Mouse (Mus musculus): ENCODE measurements at regions not wholly inside any gene's neighbourhood (a gene's known extent, or its start where the extent isn't known, plus 50 kb on each side); places are given as distances from the start of the nearest gene placed in this dataset.
A peak's percentile ranks its signal among the peaks of the same experiment; 100 is the strongest.
"Not testable (repeated sequence)": the region's sequence is repeated elsewhere in the genome, so short reads cannot be mapped to it uniquely, and the experiment has no call there.

DNA sequence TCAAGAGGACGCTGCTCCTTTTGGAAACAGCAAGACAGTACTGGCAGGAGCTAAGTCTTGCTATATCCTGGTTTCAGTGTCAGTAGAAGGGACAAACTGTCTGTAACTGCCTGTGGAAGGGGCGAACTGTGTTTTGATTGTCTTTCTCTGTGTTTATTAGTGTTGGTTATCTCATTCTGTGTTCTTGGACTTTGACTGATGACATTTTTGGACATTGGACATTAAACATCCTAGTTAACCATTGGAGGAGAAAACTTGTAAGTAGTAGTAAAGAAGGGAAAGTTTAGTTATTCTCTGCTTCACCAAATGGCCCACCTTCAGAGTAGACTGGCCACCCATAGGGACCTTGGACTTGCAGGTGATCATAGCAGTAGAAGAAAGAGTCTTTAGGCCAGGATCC, 267.4 kb upstream of the Ell2 start:
- DNase-seq: no peak
- no peaks in the 10 kb centered on the region for H3K36me3 ChIP-seq (ENCODE audit: insufficient read depth)
- TF ChIP-seq CTCF (IDR thresholded peaks at IDR 0.05; ENCODE audit: low read depth): no peak
- 35% methylated on average over 2 of the region's 2 CpGs for WGBS
- H3K27ac ChIP-seq (ENCODE audit: low read depth): no peak overlapping the region
- no peak for ATAC-seq (ENCODE audit: insufficient read depth)
- no peaks in the 10 kb centered on the region for H3K4me1 ChIP-seq (ENCODE audit: insufficient read depth)
- H3K9ac ChIP-seq: no peak overlapping the region
- H3K27me3 ChIP-seq (ENCODE audit: insufficient read depth, low read length): no peaks in the 10 kb centered on the region
- no peaks in the 10 kb centered on the region for H3K9me3 ChIP-seq (ENCODE audit: low read depth, low read length)
- H3K4me2 ChIP-seq: no peak overlapping the region
- no peak overlapping the region for H3K4me3 ChIP-seq (ENCODE audit: low read depth, low read length)

- no peak for ATAC-seq (ENCODE audit: insufficient read depth)
- no peak overlapping the region for H3K4me3 ChIP-seq (ENCODE audit: low read depth, low read length)
- DNase-seq: no peak
- no peak overlapping the region for H3K9ac ChIP-seq
- TF ChIP-seq CTCF (IDR thresholded peaks at IDR 0.05; ENCODE audit: low read depth): no peak
- H3K36me3 ChIP-seq (ENCODE audit: insufficient read depth): no peaks in the 10 kb centered on the region
- no peaks in the 10 kb centered on the region for H3K9me3 ChIP-seq (ENCODE audit: low read depth, low read length)
- H3K27ac ChIP-seq (ENCODE audit: low read depth): no peak overlapping the region
- no peaks in the 10 kb centered on the region for H3K27me3 ChIP-seq (ENCODE audit: insufficient read depth, low read length)
- WGBS: 92% methylated on average over 6 of the region's 6 CpGs
- no peak overlapping the region for H3K4me2 ChIP-seq
- no peaks in the 10 kb centered on the region for H3K4me1 ChIP-seq (ENCODE audit: insufficient read depth)
Observed at GRCm38 (mm10) chr13:75440051-75440450, 266.5 kb upstream of the Ell2 start.

DNA sequence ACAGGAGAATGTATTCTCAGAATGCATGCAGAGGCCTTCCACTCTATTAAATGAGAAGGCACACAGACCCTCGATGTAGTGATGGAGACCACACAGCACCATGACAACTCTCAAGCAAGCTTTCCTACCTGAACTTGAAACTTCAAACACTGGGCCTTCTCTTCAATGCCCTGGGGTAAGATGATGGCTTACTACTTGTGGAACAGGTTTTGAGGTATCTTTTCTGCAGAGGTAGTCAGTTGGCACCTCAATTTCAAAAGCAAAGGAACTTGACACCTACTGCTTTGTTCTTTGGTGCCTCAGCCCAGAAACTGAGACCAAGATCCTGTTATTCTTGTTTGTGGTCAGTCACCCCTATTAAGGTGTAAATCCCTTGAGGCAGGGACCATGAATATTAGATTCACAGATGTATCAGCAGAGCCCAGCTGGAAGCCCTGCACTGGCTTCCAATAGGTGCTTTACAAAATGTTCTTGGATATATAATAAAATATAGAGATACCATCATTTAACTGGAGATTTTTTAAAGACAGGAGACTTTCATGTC, 246.2 kb upstream of the Ell2 start:
- Histone ChIP-seq H3K4me2 (no peak overlapping the region), H3K36me3 (ENCODE audit: insufficient read depth) (no peaks in the 10 kb centered on the region), H3K4me3 (ENCODE audit: low read depth, low read length) (no peak overlapping the region), H3K9me3 (ENCODE audit: low read depth, low read length) (no peaks in the 10 kb centered on the region), H3K4me1 (ENCODE audit: insufficient read depth) (no peaks in the 10 kb centered on the region), H3K9ac (no peak overlapping the region), H3K27me3 (ENCODE audit: insufficient read depth, low read length) (no peaks in the 10 kb centered on the region), H3K27ac (ENCODE audit: low read depth) (no peak overlapping the region)
- ATAC-seq (ENCODE audit: insufficient read depth) (no peak; the same call in 1 of the 2 replicates), DNase-seq (peak; percentile 1)
- no peak for TF ChIP-seq CTCF (IDR thresholded peaks at IDR 0.05; ENCODE audit: low read depth)
- 38% methylated on average over 1 of the region's 1 CpGs for WGBS

- Histone ChIP-seq H3K27me3 (ENCODE audit: insufficient read depth, low read length) (no peaks in the 10 kb centered on the region), H3K9ac (no peak overlapping the region), H3K27ac (ENCODE audit: low read depth) (no peak overlapping the region), H3K4me3 (ENCODE audit: low read depth, low read length) (no peak overlapping the region), H3K36me3 (ENCODE audit: insufficient read depth) (no peaks in the 10 kb centered on the region), H3K9me3 (ENCODE audit: low read depth, low read length) (no peaks in the 10 kb centered on the region), H3K4me2 (no peak overlapping the region), H3K4me1 (ENCODE audit: insufficient read depth) (no peaks in the 10 kb centered on the region)
- WGBS: 48% methylated on average over 2 of the region's 2 CpGs
- no peak for TF ChIP-seq CTCF (IDR thresholded peaks at IDR 0.05; ENCODE audit: low read depth)
- DNase-seq (no peak), ATAC-seq (ENCODE audit: insufficient read depth) (no peak)
Observed at GRCm38 (mm10) chr13:75461273-75461672, 245.3 kb upstream of the Ell2 start.

GRCm38 (mm10) chr13:75467225-75467624, 239.3 kb upstream of the Ell2 start:
- no peak for DNase-seq

DNA sequence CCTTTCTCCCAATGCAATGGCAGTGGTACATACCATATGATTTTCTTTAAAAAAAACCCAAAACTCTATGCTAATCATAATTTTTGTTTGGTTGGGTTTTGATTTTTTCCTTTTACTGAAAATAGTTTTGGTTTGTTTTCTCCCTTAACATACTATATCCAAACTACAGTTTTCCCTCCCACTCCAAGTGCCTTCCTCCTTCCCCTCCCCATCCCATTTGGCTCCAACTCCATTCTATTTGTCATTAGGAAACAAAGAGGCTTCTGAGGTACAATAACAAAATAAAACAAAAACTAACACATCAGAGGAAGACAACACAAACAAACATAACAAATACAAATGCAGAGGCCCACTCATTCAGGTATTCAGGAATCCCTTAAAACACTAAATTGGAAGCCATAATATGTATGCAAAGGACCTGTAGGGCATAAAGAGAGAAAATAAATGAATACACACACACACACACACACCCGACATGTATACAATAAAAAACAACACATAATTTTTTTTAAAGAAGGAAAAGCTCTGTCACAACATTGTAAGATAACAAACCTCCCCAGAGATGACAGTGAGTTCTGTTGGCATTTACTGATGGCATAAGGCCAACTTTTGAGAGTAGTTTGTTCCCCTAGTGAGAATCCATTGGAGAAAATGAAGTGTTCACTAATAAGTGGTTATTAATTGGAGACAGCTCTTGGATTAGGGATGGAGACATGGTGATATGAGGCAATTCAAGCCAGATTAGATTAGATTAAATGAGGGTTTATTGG, 230.5 kb upstream of the Ell2 start:
- DNase-seq: peak; percentile 82
- 38% methylated on average over 1 of the region's 1 CpGs for WGBS

More at GRCm38 (mm10) chr13:75467225-75467624, 239.3 kb upstream of the Ell2 start:
- H3K36me3 ChIP-seq (ENCODE audit: insufficient read depth): no peaks in the 10 kb centered on the region
- H3K9ac ChIP-seq: no peak overlapping the region
- no peaks in the 10 kb centered on the region for H3K4me1 ChIP-seq (ENCODE audit: insufficient read depth)
- no peak for ATAC-seq (ENCODE audit: insufficient read depth)
- no peak overlapping the region for H3K27ac ChIP-seq (ENCODE audit: low read depth)
- 90% methylated on average over 2 of the region's 2 CpGs for WGBS
- no peak overlapping the region for H3K4me2 ChIP-seq
- H3K9me3 ChIP-seq (ENCODE audit: low read depth, low read length): no peaks in the 10 kb centered on the region
- no peaks in the 10 kb centered on the region for H3K27me3 ChIP-seq (ENCODE audit: insufficient read depth, low read length)
- H3K4me3 ChIP-seq (ENCODE audit: low read depth, low read length): no peak overlapping the region
- no peak for TF ChIP-seq CTCF (IDR thresholded peaks at IDR 0.05; ENCODE audit: low read depth)

DNA sequence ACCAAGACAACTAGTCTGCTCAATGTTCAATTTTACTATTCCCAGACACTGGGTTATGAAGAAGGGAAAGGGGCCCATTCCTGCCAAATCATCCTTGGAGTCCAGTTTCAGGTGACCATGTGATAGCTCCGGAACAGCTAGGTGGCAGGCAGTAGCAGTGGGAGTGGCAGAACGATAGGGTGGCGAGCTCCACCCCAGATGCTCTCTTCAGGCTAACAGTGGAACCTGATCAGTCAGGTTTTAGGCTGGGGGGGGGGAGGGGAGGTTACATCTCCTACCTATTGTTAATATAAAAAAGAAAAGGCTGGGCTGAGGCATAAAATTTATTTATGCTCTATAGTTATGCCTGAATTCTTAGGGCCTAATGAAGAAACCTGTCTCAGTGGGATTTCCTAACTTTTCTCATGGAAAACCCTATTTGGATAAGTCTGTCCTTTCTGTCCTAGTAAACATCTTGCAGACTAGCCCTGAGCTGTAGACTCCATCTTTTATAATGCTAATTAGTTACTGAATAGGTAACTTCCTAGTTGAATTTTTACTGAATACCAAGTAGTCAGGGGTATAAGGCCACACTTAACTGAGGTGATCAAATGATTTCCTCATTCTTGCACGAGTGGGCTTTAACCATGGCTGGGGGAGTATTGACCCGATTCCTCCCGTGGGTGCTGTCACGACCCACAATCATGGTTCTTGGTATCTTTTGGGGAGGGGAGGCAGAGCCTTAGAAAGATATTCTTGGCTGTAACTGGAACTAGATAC, 223.2 kb upstream of the Ell2 start:
- DNase-seq; H3K4me2 ChIP-seq; H3K36me3 ChIP-seq (ENCODE audit: insufficient read depth); H3K9ac ChIP-seq; H3K27me3 ChIP-seq (ENCODE audit: insufficient read depth, low read length); H3K27ac ChIP-seq (ENCODE audit: low read depth); ATAC-seq (ENCODE audit: insufficient read depth); H3K4me3 ChIP-seq (ENCODE audit: low read depth, low read length); H3K4me1 ChIP-seq (ENCODE audit: insufficient read depth); H3K9me3 ChIP-seq (ENCODE audit: low read depth, low read length): not testable (repeated sequence)
- 79% methylated on average over 7 of the region's 7 CpGs for WGBS

More for the DNA sequence above, 230.5 kb upstream of the Ell2 start:
- no peak for TF ChIP-seq CTCF (IDR thresholded peaks at IDR 0.05; ENCODE audit: low read depth)
- H3K9ac ChIP-seq: no peak overlapping the region
- no peak overlapping the region for H3K4me3 ChIP-seq (ENCODE audit: low read depth, low read length)
- no peaks in the 10 kb centered on the region for H3K9me3 ChIP-seq (ENCODE audit: low read depth, low read length)
- no peak overlapping the region for H3K27ac ChIP-seq (ENCODE audit: low read depth)
- no peaks in the 10 kb centered on the region for H3K4me1 ChIP-seq (ENCODE audit: insufficient read depth)
- peak; percentile 91 for ATAC-seq (ENCODE audit: insufficient read depth)
- H3K27me3 ChIP-seq (ENCODE audit: insufficient read depth, low read length): no peaks in the 10 kb centered on the region
- H3K4me2 ChIP-seq: no peak overlapping the region
- H3K36me3 ChIP-seq (ENCODE audit: insufficient read depth): no peaks in the 10 kb centered on the region

- H3K4me3 ChIP-seq (ENCODE audit: low read depth, low read length); ATAC-seq (ENCODE audit: insufficient read depth); H3K27ac ChIP-seq (ENCODE audit: low read depth); H3K9ac ChIP-seq; H3K4me2 ChIP-seq; DNase-seq; H3K4me1 ChIP-seq (ENCODE audit: insufficient read depth); H3K27me3 ChIP-seq (ENCODE audit: insufficient read depth, low read length); H3K36me3 ChIP-seq (ENCODE audit: insufficient read depth); H3K9me3 ChIP-seq (ENCODE audit: low read depth, low read length): not testable (repeated sequence)
- 84% methylated on average over 2 of the region's 2 CpGs for WGBS
Observed at GRCm38 (mm10) chr13:75484252-75484651, 222.3 kb upstream of the Ell2 start.

Measured in lung, embryonic 14.5 days (tissue).